Mouse (Mus musculus) intestine, embryonic 15.5 days (tissue): Measurements from ENCODE around the gene Atp11c. TPM values are rescaled to one million over a fixed set of nuclear protein-coding genes. Genes with fewer than 3 reads are reported as not detected.

ENCODE experiments used
- ATAC-seq: fragments of 200-750 bp; cut with Nextera tagmentation; 2 replicates; pipeline ENCODE4 v1.8.0; 2017; ENCODE audit warnings: moderate TSS enrichment, moderate library complexity
- H3K27ac ChIP-seq: fragments of 300-500 bp; sonication (generic); 2 replicates; pipeline ENCODE4 v1.5.1; 2015; ENCODE audit warnings: mild to moderate bottlenecking, inconsistent platforms
- H3K27me3 ChIP-seq: fragments of 300-500 bp; sonication (generic); replicated peaks from 2 replicates; pipeline ENCODE4 v1.6.1; 2015; ENCODE audit warnings: inconsistent platforms
- H3K36me3 ChIP-seq: fragments of 300-500 bp; sonication (generic); 2 replicates; pipeline ENCODE4 v1.6.1; 2015; ENCODE audit warnings: inconsistent platforms
- H3K4me1 ChIP-seq: fragments of 300-500 bp; sonication (generic); replicated peaks from 2 replicates; pipeline ENCODE4 v1.6.1; 2015; ENCODE audit warnings: inconsistent platforms
- H3K4me2 ChIP-seq: fragments of 300-500 bp; sonication (generic); replicated peaks from 2 replicates; pipeline ENCODE4 v1.6.1; 2015; ENCODE audit warnings: mild to moderate bottlenecking, inconsistent platforms
- H3K4me3 ChIP-seq: fragments of 300-500 bp; sonication (generic); replicated peaks from 2 replicates; pipeline ENCODE4 v1.5.1; 2015; ENCODE audit warnings: inconsistent platforms
- H3K9ac ChIP-seq: fragments of 300-500 bp; sonication (generic); 2 replicates; pipeline ENCODE4 v1.6.1; 2015; ENCODE audit warnings: inconsistent platforms
- H3K9me3 ChIP-seq: fragments of 300-500 bp; sonication (generic); 2 replicates; pipeline ENCODE4 v1.6.1; 2016; ENCODE audit warnings: inconsistent platforms
- WGBS: fragments of 180-500 bp; shearing (Covaris S2); methylation state at CpG from one replicate; pipeline ENCODE4 v1.1.7; 2015; 5-methylcytosine and 5-hydroxymethylcytosine counted together
- polyA plus RNA-seq: library from polyadenylated mRNA; unstranded; fragments of >200 nt; fragmentation: Nextera tagmentation; extraction: Ambion mirVana; gene quantifications from 2 replicates; pipeline ENCODE4 v1.2.1, GENCODE M21; 2015

Gene Atp11c
- polyA plus RNA-seq, 1 experiment from 2014 or later = 5.7 TPM

DNA sequence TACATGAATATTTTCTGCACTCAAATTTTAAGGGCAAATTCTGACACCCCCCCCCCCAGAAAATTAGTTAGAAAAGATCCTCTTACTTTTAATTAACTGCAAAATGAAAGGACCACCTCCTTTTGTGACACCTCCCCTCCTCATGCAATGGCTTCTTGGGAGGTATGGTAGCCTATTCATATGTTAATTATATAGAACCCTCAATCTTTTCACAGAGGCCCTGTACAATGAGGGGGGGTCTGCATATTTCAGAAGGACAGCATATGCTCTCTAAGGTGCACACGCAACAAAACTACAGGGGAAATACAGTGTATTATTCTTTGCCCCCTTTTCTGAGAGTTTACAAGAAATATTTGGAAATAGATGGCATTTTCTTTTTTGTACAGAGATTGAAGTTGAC is 94.7 kb downstream of the Atp11c start:
- H3K27ac ChIP-seq = no peak overlapping the region
- H3K9ac ChIP-seq = no peak overlapping the region
- no peaks in the 10 kb centered on the region for H3K27me3 ChIP-seq
- H3K4me2 ChIP-seq = no peak overlapping the region
- H3K4me3 ChIP-seq = no peak overlapping the region
- H3K36me3 ChIP-seq = no peaks in the 10 kb centered on the region
- H3K9me3 ChIP-seq = no peaks in the 10 kb centered on the region
- no peak for ATAC-seq
- 78% methylated on average over 1 of the region's 1 CpGs for WGBS
- no peaks in the 10 kb centered on the region for H3K4me1 ChIP-seq

DNA sequence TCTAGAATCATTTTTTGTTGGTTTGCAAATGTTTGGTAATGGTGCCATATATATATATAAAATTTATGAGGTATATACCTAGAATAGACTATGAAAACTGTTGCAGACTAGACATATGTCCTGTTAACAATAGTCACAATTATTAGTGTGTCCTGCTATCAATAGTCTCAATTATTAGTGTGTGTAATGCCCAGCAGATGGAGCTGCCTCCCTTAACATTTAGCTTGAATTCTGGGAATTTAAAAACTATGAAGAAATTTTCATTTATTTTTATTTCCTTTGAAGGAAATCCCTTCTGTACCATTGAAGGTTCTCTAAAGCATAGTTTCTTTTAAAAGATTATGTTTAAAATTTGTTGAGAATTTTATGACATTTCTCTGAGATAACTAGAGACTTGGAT is 97.2 kb downstream of the Atp11c start:
- H3K27ac ChIP-seq = no peak overlapping the region
- no peak overlapping the region for H3K4me3 ChIP-seq
- no peaks in the 10 kb centered on the region for H3K36me3 ChIP-seq
- no peak for ATAC-seq
- H3K27me3 ChIP-seq = no peaks in the 10 kb centered on the region
- H3K9ac ChIP-seq = no peak overlapping the region
- H3K9me3 ChIP-seq = no peaks in the 10 kb centered on the region
- H3K4me1 ChIP-seq = no peaks in the 10 kb centered on the region
- no peak overlapping the region for H3K4me2 ChIP-seq

GRCm38 (mm10) chrX:60463786-60464185 is 128.7 kb downstream of the Atp11c start:
- H3K9ac ChIP-seq = no peak overlapping the region
- no peak for ATAC-seq
- no peaks in the 10 kb centered on the region for H3K27me3 ChIP-seq
- no peak overlapping the region for H3K4me3 ChIP-seq
- 21% methylated on average over 2 of the region's 2 CpGs for WGBS
- no peak overlapping the region for H3K4me2 ChIP-seq
- no peaks in the 10 kb centered on the region for H3K36me3 ChIP-seq
- H3K4me1 ChIP-seq = no peaks in the 10 kb centered on the region
- H3K9me3 ChIP-seq = no peaks in the 10 kb centered on the region
- H3K27ac ChIP-seq = no peak overlapping the region

- no peak overlapping the region for H3K4me3 ChIP-seq
- no peak overlapping the region for H3K27ac ChIP-seq
- 60% methylated on average over 4 of the region's 4 CpGs for WGBS
- no peaks in the 10 kb centered on the region for H3K9me3 ChIP-seq
- ATAC-seq = no peak
- no peaks in the 10 kb centered on the region for H3K36me3 ChIP-seq
- H3K9ac ChIP-seq = no peak overlapping the region
- H3K4me1 ChIP-seq = no peaks in the 10 kb centered on the region
- H3K4me2 ChIP-seq = no peak overlapping the region
- no peaks in the 10 kb centered on the region for H3K27me3 ChIP-seq
Measured at GRCm38 (mm10) chrX:60414563-60415111, 177.9 kb downstream of the Atp11c start.

- Histone ChIP-seq H3K9ac (no peak overlapping the region), H3K27ac (no peak overlapping the region), H3K4me3 (no peak overlapping the region), H3K4me1 (no peaks in the 10 kb centered on the region), H3K4me2 (no peak overlapping the region), H3K36me3 (no peaks in the 10 kb centered on the region), H3K9me3 (no peaks in the 10 kb centered on the region), H3K27me3 (no peaks in the 10 kb centered on the region)
- ATAC-seq = no peak
- 56% methylated on average over 4 of the region's 4 CpGs for WGBS
Measured at GRCm38 (mm10) chrX:60405681-60406080, 186.8 kb downstream of the Atp11c start.

- H3K9ac ChIP-seq = peak overlapping the region; percentile 80
- 14% methylated on average over 17 of the region's 17 CpGs for WGBS
- ATAC-seq = peak; percentile 91
- H3K4me1 ChIP-seq = no peaks in the 10 kb centered on the region
- H3K9me3 ChIP-seq = no peaks in the 10 kb centered on the region
- H3K4me3 ChIP-seq = peak overlapping the region; percentile 59
- H3K4me2 ChIP-seq = peak overlapping the region; percentile 43
- H3K27me3 ChIP-seq = no peaks in the 10 kb centered on the region
- H3K36me3 ChIP-seq = no peaks in the 10 kb centered on the region
- H3K27ac ChIP-seq = peak overlapping the region; percentile 93
Measured at GRCm38 (mm10) chrX:60404668-60405044, 187.8 kb downstream of the Atp11c start.

- Histone ChIP-seq H3K9me3 (no peaks in the 10 kb centered on the region), H3K27ac (peak overlapping the region; percentile 93), H3K27me3 (no peaks in the 10 kb centered on the region), H3K4me3 (peak overlapping the region; percentile 59), H3K9ac (peak overlapping the region; percentile 80), H3K36me3 (no peaks in the 10 kb centered on the region), H3K4me1 (no peaks in the 10 kb centered on the region), H3K4me2 (peak overlapping the region; percentile 67)
- 17% methylated on average over 55 of the region's 126 CpGs for WGBS
- ATAC-seq = peak; percentile 90
Measured at GRCm38 (mm10) chrX:60403764-60404667, 188.5 kb downstream of the Atp11c start.

GRCm38 (mm10) chrX:60403062-60403763 is 189.3 kb downstream of the Atp11c start:
- Histone ChIP-seq H3K36me3 (no peaks in the 10 kb centered on the region), H3K4me1 (no peaks in the 10 kb centered on the region), H3K9me3 (no peaks in the 10 kb centered on the region), H3K27ac (no peak overlapping the region), H3K4me3 (peak overlapping the region; percentile 59), H3K27me3 (no peaks in the 10 kb centered on the region), H3K9ac (peak overlapping the region; percentile 55), H3K4me2 (peak overlapping the region; percentile 67)
- ATAC-seq = peak; percentile 35; the same call in 1 of the 2 replicates
- 20% methylated on average over 43 of the region's 46 CpGs for WGBS

DNA sequence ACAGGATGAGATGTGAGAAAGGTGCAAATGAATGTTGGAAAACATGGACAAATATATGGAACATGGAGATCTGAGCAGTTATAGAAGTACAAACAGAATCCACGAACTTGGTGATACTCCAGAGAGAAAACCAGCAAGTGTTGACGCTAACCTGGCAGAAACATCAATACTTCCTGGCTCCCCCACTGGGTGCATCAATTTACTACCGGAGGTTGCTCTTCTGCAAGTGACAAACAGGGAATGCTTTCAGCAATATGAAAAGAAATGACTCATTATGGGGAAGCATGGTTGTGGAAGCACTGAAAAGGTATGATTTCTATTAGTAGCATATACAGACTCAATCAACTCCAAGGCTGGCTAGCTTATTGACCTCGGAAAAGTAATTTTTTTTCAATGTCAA is 198.2 kb downstream of the Atp11c start:
- no peak overlapping the region for H3K4me3 ChIP-seq
- H3K9ac ChIP-seq = no peak overlapping the region
- H3K4me1 ChIP-seq = no peaks in the 10 kb centered on the region
- no peaks in the 10 kb centered on the region for H3K9me3 ChIP-seq
- 63% methylated on average over 4 of the region's 4 CpGs for WGBS
- no peaks in the 10 kb centered on the region for H3K27me3 ChIP-seq
- H3K36me3 ChIP-seq = no peaks in the 10 kb centered on the region
- no peak for ATAC-seq
- H3K27ac ChIP-seq = no peak overlapping the region
- H3K4me2 ChIP-seq = no peak overlapping the region

- Histone ChIP-seq H3K36me3 (no peaks in the 10 kb centered on the region), H3K9me3 (no peaks in the 10 kb centered on the region), H3K4me2 (no peak overlapping the region), H3K4me1 (no peaks in the 10 kb centered on the region), H3K9ac (no peak overlapping the region), H3K27ac (no peak overlapping the region), H3K27me3 (no peaks in the 10 kb centered on the region), H3K4me3 (no peak overlapping the region)
- ATAC-seq = no peak
- WGBS = 89% methylated on average over 1 of the region's 1 CpGs
Measured at GRCm38 (mm10) chrX:60386852-60387251, 205.6 kb downstream of the Atp11c start.

GRCm38 (mm10) chrX:60381711-60382110 is 210.8 kb downstream of the Atp11c start:
- no peaks in the 10 kb centered on the region for H3K36me3 ChIP-seq
- no peak for ATAC-seq
- no peak overlapping the region for H3K9ac ChIP-seq
- WGBS = 81% methylated on average over 2 of the region's 2 CpGs
- H3K27ac ChIP-seq = no peak overlapping the region
- H3K4me1 ChIP-seq = no peaks in the 10 kb centered on the region
- H3K4me3 ChIP-seq = no peak overlapping the region
- no peak overlapping the region for H3K4me2 ChIP-seq
- no peaks in the 10 kb centered on the region for H3K9me3 ChIP-seq
- H3K27me3 ChIP-seq = no peaks in the 10 kb centered on the region

- Histone ChIP-seq H3K4me1 (no peaks in the 10 kb centered on the region), H3K9me3 (no peaks in the 10 kb centered on the region), H3K4me3 (no peak overlapping the region), H3K27ac (no peak overlapping the region), H3K4me2 (no peak overlapping the region), H3K27me3 (no peaks in the 10 kb centered on the region), H3K36me3 (no peaks in the 10 kb centered on the region), H3K9ac (no peak overlapping the region)
- no peak for ATAC-seq
Measured at GRCm38 (mm10) chrX:60380386-60380785, 212.1 kb downstream of the Atp11c start.
